Mouse (Mus musculus) c-Kit-positive CD71-positive TER-119-positive erythroid progenitor cells, embryonic 14.5 days (primary cell): ENCODE measurements around the gene Pla2g2d.

Experiments used
- DNase-seq: peaks from one replicate; pipeline ENCODE4 v3.0.0-alpha.2; 2013; ENCODE audit warnings: low spot score

Gene Pla2g2d

DNA sequence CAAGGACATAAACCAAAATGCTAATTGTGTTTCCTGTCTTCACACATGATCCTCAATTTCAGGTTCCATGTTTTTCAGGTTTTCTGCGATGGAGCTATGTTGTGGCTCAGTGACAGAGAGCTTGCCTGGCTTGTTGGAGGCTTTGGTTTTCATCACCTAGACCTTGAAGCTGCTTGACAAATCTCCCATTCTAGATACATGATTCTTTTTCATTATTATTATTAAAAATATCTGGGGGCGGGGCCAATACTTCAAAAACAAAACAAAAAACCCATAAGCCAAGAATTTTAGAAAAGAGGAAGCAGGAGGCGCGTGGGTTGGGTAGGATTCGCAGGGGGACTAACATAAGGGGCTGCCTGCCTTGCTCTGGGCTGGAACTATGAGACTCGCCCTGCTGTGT, at the start of gene Pla2g2d:
Gene Pla2g2d, plus strand, starts transcription at position 301 of the 400 bp plus-strand sequence.
- no peak for DNase-seq

DNA sequence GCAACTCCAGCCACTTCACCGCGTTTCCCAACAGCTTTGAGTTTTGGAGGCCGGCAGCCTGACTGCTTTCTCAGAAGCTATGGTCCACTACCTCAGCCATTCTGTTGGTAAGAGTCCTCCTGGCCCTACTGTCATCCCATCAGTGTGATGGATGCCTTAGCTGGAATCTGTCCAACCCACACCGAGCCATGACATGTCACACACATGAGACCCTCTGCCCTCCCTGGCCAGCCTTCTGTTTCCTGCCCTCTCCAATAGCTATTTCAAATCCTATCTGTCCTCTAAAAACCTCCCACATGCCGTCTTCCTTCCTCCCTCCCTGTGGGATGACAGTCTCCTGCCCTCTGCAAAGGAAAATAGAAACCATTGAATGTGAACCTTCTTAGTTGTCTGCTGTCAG, 49.8 kb upstream of the Pla2g2d start:
- no peak for DNase-seq

DNA sequence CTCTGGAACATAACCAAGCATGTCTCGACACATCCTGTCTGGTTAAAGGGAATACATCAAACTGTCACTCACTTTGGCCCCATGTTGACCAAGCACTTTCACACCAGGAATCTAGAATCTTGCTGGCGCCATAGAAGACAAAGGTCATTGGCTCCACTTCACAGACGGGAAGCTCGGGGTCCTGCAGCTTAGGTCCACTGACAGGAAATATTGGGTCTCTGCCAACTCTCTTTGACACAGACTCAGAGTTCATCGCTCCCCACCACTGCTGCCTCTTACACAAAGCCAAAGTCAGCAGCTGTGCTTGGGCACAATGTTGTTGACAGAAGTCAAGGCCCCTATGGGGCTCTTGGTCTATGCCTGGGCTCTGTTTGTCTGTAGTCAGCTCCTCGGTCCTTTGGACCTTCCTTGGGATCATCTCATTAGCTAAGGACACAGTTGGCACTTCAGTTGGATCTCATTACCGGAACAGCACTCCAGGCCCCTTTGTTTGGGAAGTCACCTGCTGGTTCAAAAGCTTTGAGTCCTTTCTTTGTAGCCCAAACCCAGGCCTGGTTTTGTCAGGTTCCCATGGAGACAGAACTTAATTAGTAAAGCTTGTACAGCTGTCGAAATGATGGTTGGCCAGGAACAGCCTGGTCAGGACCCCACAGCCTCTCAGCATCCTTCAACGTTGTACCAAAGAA, 46.4 kb upstream of the Pla2g2d start:
- DNase-seq = no peak

DNA sequence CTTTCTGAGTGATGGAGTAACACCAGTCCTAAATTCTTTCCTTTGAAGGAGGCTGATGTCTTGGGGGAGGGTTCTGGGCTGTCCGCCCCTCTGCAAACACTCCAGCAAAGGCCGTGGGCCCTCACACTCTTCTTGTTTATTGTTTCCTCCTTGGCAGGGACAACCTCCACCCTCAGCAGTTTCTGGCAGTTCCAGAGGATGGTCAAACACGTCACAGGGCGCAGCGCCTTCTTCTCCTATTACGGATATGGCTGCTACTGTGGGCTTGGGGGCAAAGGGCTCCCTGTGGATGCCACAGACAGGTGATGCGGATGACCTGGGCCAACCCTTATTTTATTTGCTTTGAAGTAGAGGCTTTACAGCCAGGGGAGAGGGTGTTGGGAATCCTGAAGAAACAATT, 41.4 kb upstream of the Pla2g2d start:
- no peak for DNase-seq

DNA sequence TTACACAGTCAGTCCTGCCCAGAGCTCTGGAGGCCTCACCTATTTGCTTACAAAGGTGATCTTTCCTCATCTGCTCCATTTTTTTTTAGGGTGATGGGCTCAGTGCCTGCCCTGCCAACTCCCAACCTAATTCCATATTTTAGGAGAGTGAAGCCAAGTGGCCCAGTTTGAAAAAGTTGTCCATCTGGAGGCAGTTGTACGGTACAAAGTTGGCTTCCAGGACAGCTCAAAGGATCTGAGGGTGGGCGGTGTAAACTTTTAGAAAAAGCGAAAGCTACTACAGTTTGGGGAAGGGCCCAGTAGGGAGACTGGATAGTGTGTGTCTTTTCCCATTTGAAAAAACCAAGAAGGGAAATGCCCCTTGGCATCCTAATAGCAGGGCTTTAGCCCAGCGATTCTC, 40.7 kb upstream of the Pla2g2d start:
- DNase-seq = no peak

DNA sequence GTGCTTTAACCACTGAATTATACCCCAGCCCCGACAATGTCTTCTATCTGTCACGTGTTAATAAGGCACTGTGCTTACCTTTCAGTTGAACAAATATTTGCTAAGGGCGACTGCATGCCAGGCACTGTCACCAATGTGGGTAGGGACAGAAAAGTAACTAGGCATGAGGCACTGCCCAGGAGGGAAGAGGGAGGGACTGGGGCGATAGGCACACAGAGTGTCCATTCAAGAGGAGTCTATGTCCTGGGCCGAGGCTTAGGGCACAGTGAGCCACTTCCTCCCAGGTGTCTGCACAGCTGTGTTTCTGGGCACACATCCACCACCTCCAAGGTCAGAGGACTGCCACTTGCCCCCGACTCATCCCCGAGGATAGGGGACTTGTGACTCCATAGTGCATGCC, 38.5 kb upstream of the Pla2g2d start, which contains the start of gene Ubxn10:
Gene Ubxn10, minus strand, starts transcription at position 137 of the 400 bp plus-strand sequence.
- DNase-seq = no peak

DNA sequence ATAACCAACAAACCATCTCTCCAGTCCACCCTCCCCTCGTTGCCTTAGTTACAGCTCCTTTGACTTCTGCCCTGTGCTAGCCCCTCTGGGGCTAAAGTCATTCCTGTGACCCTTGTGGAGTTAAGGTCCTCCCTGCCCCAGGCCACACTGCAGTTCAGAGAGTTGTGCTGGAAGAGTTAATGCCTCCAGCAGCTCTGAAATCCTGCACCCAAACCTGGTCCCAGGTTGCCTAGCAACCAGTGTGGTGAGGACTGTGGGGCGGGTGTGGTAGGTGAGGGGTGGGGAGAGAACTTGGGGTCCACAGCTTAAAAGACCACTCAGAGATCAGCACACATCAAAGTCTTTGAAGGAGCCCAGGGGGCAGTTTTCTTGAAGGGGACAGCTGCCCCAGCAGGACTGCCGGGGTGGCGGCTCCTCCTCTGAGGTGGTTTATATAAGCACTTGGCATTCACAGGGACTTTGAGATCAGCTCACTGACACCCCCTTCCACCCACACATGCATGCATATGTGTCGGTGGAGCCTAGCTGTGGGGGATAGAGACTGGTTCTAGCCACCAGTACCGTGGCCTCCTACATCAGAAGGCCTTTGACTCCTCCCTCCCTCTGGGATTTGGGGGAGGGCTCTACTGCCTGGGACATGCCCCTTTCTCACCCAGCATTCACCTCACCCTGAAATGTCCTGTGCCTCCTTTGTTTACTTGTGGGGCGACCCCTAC, 36.2 kb upstream of the Pla2g2d start:
- DNase-seq = no peak

DNA sequence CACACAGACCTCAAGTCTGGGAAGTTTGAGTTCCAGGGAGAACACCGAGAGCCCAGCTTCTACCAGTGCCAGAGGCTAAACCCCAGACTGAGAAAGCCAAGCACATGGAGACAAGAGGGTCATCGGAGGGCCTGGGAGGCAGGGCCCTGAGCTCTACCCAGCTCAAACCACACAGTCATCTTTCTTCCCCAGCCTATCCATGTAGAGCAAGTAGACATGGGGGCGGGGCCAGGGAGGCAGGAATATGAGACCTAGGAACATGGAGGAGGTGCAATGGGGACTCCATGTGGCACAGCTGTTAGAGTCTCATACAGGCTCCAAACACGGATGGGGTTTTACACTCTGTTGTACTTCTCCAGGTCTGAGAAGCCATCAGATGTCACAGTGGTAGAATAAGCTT, 29.7 kb upstream of the Pla2g2d start:
- no peak for DNase-seq

DNA sequence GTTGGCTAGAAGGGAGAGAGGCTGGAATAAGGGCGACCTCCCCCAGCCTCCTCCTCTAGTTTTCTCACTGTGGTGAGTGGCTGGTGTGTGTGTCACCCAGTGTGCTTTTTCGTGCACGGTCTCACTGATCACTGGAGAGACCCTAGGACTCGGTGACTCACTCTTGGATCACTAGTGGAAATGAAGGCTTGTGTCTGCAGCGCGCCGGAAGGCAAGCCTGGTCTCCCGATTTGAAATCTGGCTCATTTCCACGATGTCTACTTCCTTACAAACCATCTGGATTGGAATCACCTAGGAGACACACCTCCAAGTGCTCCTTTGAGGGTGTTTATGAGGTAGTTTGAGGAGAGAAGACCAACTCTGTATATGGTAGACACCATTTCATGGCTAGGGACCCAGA, 28.7 kb upstream of the Pla2g2d start:
- no peak for DNase-seq

DNA sequence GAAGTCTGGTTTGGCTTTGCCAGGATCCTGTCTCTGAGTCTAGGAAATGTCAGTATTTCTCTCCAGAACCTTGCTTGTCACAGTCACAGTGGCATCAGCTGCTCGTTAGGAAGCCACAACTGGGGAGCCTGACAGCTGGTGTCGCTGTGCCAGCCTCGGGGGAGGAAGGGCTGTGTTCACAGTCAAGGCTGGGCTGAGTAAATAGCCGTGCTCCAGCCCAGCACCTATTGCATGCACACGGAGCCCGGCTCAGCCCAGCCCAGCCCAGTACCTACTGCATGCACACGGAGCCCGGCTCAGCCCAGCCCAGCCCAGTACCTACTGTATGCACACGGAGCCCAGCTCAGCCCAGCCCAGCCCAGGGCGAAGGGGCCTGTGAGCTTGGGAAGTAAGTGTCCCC, 27.7 kb upstream of the Pla2g2d start:
- no peak for DNase-seq

DNA sequence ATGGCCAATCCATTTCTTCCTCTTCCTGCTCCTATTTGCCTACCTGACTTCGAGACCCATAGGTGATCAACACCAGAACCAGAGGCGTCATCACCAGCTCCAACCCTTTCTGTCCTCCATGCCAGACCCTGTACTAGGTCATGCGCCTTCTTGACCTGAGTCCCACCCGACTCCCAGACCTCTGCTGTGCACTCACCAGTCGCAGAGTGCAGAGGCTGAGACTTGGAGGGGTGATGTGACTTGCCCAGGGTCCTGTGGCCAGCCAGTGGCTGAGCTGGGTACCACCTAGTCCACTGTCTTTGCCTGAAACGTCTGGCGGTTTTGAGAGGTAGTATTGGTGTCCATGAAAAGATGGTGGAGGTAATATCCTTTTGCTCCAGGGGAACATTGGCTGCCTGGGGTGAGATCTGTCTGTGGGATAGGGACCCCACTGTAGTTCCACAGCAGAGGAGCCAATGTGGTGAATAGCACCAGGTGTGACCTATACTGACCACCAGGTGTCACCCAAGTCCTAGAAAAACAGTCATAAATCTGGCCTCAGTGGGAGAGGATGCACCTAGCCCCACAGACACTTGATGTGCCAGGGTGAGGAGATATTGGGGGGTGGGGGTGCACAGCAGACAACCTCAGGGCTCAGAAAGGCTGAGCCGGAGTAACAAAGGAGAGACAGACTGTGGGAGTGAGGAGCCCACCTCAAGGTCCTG, 27.0 kb upstream of the Pla2g2d start:
- no peak for DNase-seq

DNA sequence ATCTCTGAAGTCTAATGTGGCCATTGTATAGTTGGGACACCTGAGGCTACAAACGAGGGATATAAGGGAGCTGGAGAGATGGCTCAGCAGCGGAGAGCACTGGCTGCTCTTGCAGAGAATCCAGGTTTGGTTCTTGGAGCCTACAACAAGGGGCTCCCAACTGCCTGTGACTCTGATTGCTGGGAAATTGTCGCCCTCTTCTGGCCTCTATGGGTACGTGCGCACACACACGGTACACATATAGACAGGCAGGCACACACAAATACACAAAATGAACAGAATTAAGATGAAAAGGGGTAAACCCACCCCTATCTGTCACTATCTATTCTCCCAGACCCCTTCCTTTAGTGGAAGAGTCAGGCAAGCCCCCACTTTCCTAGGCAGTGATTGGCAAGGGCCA, 22.9 kb upstream of the Pla2g2d start:
- DNase-seq = no peak

DNA sequence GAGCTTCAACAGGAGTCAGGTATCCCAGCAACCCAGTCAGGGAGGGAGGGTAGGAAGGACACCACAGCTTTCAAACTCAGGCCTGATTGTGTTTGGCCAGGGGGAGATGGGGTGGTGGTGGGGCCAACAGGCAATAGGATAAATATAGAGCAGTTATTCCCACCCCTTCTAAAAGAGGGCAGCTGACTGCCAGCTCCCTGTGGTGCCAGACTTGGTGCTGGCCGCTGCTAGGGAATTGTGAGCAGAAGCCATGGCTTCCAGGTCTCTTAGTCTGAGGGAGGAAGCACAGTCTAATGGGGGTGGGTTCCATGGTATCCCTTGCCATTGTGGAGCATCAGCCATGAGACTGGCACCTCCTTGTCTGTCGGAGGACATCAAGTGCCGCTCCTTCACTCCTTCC, 21.9 kb upstream of the Pla2g2d start:
- DNase-seq = no peak

DNA sequence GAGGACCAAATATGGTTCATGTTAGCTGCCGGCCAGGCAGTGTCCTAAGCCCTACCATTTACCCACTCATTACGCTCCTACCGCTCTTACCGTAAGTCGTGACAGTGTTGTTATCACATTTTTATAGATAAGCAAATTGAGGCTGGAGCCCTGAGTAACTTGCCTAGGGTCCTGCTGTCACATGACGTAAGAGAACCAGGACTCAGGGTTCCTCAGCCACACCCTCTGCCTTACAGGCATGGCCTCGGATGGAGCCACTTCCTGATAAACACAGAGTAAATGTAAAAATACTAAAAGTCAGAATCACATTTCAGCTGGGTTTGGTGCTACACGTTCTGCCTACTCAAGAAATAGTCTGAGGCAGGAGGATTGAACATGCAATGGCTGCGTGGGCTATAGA, 21.1 kb upstream of the Pla2g2d start:
- no peak for DNase-seq

DNA sequence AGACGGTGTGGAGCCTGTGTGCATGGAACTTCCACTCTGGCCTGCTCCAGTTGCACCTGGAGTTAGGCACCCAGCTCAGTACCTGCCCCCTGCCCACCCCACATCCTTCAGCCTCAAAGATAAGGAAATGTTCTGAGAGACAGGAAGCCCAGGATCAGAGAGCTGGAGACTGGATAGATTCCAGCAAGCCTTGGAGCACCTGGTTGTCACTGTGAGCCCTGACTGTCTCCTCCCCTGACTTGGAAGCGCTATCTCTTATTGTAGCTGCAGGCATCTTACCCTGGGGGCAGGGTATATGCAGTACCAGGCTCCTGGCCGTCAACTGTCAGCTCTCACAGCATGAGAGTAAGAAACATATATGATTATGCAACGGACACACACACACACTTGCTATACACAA, 20.1 kb upstream of the Pla2g2d start:
- DNase-seq = no peak

DNA sequence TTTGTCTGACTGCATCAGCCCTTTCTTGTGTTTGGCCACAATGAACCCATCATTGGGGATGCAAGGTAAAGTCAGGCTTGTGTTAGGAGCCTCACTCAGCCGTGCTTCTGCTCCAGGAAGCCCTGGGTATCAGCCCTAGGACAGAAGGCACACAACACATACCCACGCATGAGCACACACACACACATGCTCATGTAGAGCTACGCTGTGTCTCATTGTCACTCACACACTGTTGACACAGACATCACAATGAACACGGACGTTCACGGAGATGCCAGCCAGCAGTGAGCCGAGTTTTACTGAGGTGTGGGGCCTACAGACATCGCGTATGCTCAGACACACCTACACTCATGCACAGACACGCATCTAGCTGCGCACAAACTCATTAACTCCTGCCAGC, 19.6 kb upstream of the Pla2g2d start:
- DNase-seq = no peak

DNA sequence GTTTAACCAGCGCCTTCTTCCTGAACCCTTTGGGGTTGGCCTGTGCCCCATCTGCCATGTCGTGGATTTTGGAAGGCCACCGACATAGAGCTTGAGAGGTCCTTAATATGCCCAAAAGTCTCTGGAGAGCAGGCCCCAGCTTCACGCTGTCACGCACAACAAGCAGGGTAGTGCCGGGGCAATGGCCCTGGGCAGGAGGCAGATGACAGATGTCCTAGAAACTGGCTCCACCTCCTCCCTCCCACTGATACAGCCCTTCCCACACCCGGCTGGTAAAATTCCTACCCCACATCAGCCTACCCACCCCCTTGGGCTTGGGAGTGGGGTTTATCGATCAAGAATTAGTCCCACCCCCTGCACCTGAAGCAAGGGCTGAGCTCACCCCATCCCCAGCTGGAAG, 18.1 kb upstream of the Pla2g2d start, which contains the start of gene Pla2g2f:
Gene Pla2g2f, minus strand, starts transcription at position 211 of the 400 bp plus-strand sequence.
- DNase-seq = no peak

DNA sequence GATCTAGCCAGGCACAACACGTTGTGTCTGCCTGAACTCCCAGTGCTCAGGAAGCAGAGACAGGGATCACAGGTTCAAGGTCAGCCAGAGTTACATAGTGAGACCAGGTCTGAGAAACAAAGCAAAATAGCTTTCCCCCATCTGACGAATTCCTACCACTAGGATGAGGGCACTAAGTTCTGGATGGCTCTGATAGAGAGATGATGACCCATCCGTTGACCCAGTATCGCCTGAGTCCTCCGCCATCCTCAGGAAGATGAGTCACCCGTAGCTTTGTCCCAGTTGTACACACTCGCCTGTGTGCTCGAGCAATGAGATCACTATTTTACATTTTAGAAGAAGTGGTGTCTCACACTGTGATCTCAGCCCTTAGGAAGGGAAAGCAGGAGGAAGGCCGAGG, 13.3 kb upstream of the Pla2g2d start:
- DNase-seq = no peak

DNA sequence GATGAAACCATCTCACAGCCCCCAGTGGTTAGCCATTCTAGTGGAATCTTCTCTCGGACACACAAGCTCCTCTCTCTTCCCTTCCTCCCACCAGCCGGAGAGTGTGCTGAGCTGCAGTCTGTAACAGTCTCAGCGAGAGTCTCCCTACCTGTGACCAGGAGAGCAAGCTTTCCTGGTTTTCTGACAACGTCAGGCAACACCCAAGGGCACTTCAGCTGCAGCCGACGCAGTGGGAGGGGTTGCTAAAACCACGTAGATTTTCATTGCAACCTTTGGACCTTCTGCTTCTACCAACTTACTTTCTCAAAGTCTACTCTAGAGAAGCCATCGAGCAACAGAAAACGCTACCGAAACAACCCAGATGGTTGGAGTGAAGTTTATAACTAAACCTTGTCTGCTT, 3.6 kb upstream of the Pla2g2d start:
- DNase-seq = no peak

DNA sequence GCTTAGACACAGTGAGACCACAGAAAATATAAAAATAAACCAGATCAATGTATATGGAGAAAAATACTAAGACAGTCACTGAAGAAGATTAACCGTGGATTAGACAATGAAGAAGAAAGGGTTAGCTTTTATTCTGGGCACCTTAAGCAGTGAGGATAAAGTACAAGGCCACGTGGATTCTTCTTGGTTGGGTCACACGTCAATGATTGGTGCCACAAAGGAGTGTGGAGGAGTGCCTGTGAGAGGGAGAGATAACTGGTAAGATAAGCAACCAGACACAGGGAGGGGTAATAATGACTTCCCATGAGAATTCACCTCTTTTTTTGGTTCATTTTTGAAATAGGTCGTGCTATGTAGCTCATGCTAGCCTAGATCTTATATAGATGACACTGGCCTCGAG, 3.1 kb upstream of the Pla2g2d start:
- DNase-seq = no peak

DNA sequence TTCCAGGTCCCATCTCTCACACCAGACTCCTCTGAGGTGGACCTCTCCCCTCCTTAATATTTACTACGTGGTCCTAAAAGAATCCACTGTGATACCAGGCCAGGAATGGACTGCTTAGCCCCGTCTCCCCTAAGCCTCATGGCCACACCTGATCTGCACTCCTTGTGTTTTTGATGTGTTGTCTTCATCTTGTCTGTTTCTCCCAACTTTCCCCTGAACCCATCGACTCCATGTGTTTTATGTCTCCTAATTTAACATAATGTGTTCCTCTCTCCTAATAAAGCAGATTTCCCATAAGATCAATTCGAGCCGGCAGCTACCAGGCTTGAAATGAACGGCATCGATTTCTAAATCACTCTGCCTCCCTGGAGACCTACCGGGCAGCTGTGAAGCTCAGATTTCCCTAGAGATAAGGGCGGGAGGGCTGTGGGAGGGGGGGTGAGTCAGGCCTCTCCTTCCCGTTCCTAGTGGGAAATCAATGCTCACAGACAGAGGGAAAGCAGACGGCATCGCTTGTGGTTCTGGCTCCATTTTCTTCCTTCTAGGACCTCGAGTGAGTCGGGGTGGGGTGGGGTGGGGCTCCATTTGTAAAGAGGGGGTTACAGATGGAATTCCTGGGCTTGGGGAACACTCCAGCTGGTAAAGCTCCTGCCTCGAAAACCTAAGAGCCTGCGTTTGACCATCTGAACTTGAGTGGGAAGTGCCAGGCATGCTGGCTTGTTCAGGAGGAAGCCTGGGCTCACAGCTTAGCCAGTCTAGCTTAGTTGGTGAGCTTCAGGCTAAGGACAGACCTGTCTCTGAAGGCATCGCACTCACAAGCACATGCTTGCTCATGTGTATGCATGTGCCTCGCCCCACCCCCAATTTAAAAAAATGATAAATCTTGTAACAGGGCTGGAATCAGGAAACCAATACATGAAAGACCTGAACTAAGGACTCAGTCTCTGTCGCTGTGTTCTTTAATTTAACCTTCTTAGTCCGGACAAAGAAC, 2.2 kb downstream of the Pla2g2d start:
- no peak for DNase-seq

DNA sequence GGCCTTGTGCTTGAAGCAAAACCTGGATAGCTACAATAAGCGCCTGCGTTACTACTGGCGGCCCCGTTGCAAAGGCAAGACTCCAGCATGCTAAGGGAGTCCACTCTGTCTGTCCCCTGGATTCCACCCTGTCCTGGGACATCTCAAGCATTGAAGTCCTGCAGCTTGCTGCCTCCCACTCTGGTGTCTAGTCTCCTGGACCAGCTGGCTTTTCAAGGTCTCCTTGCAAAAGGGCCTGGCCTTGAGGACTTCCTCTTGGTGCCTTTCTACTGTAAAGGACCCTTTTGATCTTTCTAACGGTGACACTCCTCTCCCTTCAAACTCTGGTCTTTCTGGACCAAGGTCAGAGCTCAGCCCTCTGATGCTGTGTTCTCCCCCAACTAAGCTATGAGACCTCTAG, 4.8 kb downstream of the Pla2g2d start:
- DNase-seq = no peak
